Mouse (Mus musculus): ENCODE data around the gene Fyb.
A peak's percentile ranks its signal among the peaks of the same experiment; 100 is the strongest.

DNA sequence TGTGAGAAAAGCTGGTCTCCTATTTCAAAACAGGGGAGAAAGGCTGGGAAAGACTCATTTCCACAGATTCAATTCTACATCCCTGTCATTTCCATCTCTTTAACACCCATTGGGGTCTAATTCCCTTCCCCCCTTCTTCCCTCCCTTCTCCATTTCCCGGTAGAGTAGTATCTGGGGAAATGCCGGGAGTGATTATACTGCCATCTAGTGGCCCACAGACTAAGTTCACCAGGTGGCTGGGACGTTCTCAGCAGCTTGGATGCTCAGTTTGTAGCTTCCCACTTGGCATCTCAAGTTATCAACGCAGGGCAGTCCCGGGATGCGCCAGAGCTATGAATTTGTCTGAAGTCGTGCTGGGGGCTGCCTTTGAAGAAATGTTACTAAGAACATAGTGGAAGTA is 48.2 kb downstream of the Fyb start:
- peak; percentile 82 for TF ChIP-seq CTCF (IDR thresholded peaks at IDR 0.05; ENCODE audit: control insufficient read depth, insufficient read depth, insufficient read length)
- TF ChIP-seq CEBPB (IDR thresholded peaks at IDR 0.05; ENCODE audit: low read depth) = no peak
- TF ChIP-seq USF1 (IDR thresholded peaks at IDR 0.05; ENCODE audit: low read depth) = no peak
